Mouse (Mus musculus) heart, embryonic 13.5 days (tissue): Measurements from ENCODE around the gene Ssbp4. TPM values are rescaled to one million over a fixed set of nuclear protein-coding genes. Genes with fewer than 3 reads are reported as not detected.
A peak's percentile ranks its signal among the peaks of the same experiment; 100 is the strongest.

ENCODE experiments used
- ATAC-seq: fragments of 200-750 bp; cut with Nextera tagmentation; 2 replicates; pipeline ENCODE4 v1.8.0; 2017; ENCODE audit warnings: moderate TSS enrichment; ENCODE audit not compliant: insufficient number of reproducible peaks, low FRiP score, low TSS enrichment; ENCODE audit errors: extremely low read depth
- H3K27ac ChIP-seq: fragments of 300-500 bp; sonication (generic); replicated peaks from 2 replicates; pipeline ENCODE4 v1.5.1; 2015; ENCODE audit warnings: moderate library complexity, mild to moderate bottlenecking, inconsistent platforms
- H3K27me3 ChIP-seq: fragments of 300-500 bp; sonication (generic); replicated peaks from 2 replicates; pipeline ENCODE4 v1.6.1; 2015; ENCODE audit warnings: mild to moderate bottlenecking, inconsistent platforms
- H3K36me3 ChIP-seq: fragments of 300-500 bp; sonication (generic); 2 replicates; pipeline ENCODE4 v1.6.1; 2015; ENCODE audit warnings: mild to moderate bottlenecking, inconsistent platforms
- H3K4me1 ChIP-seq: fragments of 300-500 bp; sonication (generic); 2 replicates; pipeline ENCODE4 v1.6.1; 2015; ENCODE audit warnings: inconsistent platforms
- H3K4me2 ChIP-seq: fragments of 300-500 bp; sonication (generic); 2 replicates; pipeline ENCODE4 v1.6.1; 2015; ENCODE audit warnings: inconsistent platforms, mild to moderate bottlenecking, moderate library complexity
- H3K4me3 ChIP-seq: fragments of 300-500 bp; sonication (generic); 2 replicates; pipeline ENCODE4 v1.5.1; 2015; ENCODE audit warnings: moderate library complexity, mild to moderate bottlenecking, inconsistent platforms
- H3K9ac ChIP-seq: fragments of 300-500 bp; sonication (generic); 2 replicates; pipeline ENCODE4 v1.6.1; 2015; ENCODE audit warnings: inconsistent platforms, mild to moderate bottlenecking, moderate library complexity
- H3K9me3 ChIP-seq: fragments of 300-500 bp; sonication (generic); 2 replicates; pipeline ENCODE4 v1.6.1; 2016; ENCODE audit warnings: inconsistent platforms
- WGBS: fragments of 180-500 bp; shearing (Covaris S2); methylation state at CpG from one replicate; pipeline ENCODE4 v1.1.7; 2015; ENCODE audit warnings: mixed read lengths; 5-methylcytosine and 5-hydroxymethylcytosine counted together
- polyA plus RNA-seq: library from polyadenylated mRNA; unstranded; fragments of >200 nt; fragmentation: Nextera tagmentation; extraction: Ambion mirVana; gene quantifications from 2 replicates; pipeline ENCODE4 v1.2.1, GENCODE M21; 2015

Gene Ssbp4
- polyA plus RNA-seq, 1 experiment from 2014 or later = 63.3 TPM

GRCm38 (mm10) chr8:70561357-70561756, 47.3 kb downstream of the Ssbp4 start:
- H3K9ac ChIP-seq = peak overlapping the region; percentile 51
- H3K4me1 ChIP-seq = peaks cover 86% of the 10 kb centered on the region
- no peaks in the 10 kb centered on the region for H3K27me3 ChIP-seq
- H3K27ac ChIP-seq = peak overlapping the region; percentile 74
- 0 out of 2 replicates have a peak overlapping the region, but pooled peaks have one; percentile 16 for H3K4me2 ChIP-seq
- no peak overlapping the region for H3K4me3 ChIP-seq
- whole genome bisulfite sequencing = 25% methylated on average over 4 of the region's 4 CpGs
- no peak for ATAC-seq
- H3K9me3 ChIP-seq = no peaks in the 10 kb centered on the region
- peaks cover 4% of the 10 kb centered on the region; the same call in 1 of the 2 replicates for H3K36me3 ChIP-seq

- no peak for ATAC-seq
These were observed 48.1 kb downstream of the Ssbp4 start for GRCm38 (mm10) chr8:70560564-70560963.

GRCm38 (mm10) chr8:70560096-70560495, 48.6 kb downstream of the Ssbp4 start:
- H3K27me3 ChIP-seq = no peaks in the 10 kb centered on the region
- ATAC-seq = no peak
- peak overlapping the region; percentile 74 for H3K27ac ChIP-seq
- no peak overlapping the region for H3K4me3 ChIP-seq
- 0 out of 2 replicates have a peak overlapping the region, but pooled peaks have one; percentile 16 for H3K4me2 ChIP-seq
- H3K9ac ChIP-seq = peak overlapping the region; percentile 51
- 66% methylated on average over 2 of the region's 2 CpGs for WGBS
- no peaks in the 10 kb centered on the region for H3K9me3 ChIP-seq
- H3K4me1 ChIP-seq = peaks cover 74% of the 10 kb centered on the region
- H3K36me3 ChIP-seq = peaks cover 4% of the 10 kb centered on the region; the same call in 1 of the 2 replicates

More at GRCm38 (mm10) chr8:70560564-70560963, 48.1 kb downstream of the Ssbp4 start:
- Histone ChIP-seq H3K4me2 (peak overlapping the region; percentile 16; the same call in 1 of the 2 replicates), H3K27ac (peak overlapping the region; percentile 74), H3K27me3 (no peaks in the 10 kb centered on the region), H3K9me3 (no peaks in the 10 kb centered on the region), H3K4me3 (no peak overlapping the region), H3K9ac (peak overlapping the region; percentile 51), H3K4me1 (peaks cover 78% of the 10 kb centered on the region), H3K36me3 (peaks cover 4% of the 10 kb centered on the region; the same call in 1 of the 2 replicates)
- 35% methylated on average over 3 of the region's 3 CpGs for WGBS

GRCm38 (mm10) chr8:70558983-70559382, 49.7 kb downstream of the Ssbp4 start:
- peaks cover 4% of the 10 kb centered on the region; the same call in 1 of the 2 replicates for H3K36me3 ChIP-seq
- peaks cover 70% of the 10 kb centered on the region for H3K4me1 ChIP-seq
- no peak for ATAC-seq
- H3K4me2 ChIP-seq = no peak overlapping the region
- H3K9ac ChIP-seq = 0 out of 2 replicates have a peak overlapping the region, but pooled peaks have one; percentile 33
- no peaks in the 10 kb centered on the region for H3K9me3 ChIP-seq
- 89% methylated on average over 3 of the region's 3 CpGs for WGBS
- no peak overlapping the region; the same call in 1 of the 2 replicates for H3K27ac ChIP-seq
- H3K27me3 ChIP-seq = no peaks in the 10 kb centered on the region
- H3K4me3 ChIP-seq = no peak overlapping the region

- Histone ChIP-seq H3K4me1 (peaks cover 75% of the 10 kb centered on the region), H3K9me3 (no peaks in the 10 kb centered on the region), H3K36me3 (peaks cover 4% of the 10 kb centered on the region; the same call in 1 of the 2 replicates), H3K4me3 (no peak overlapping the region), H3K9ac (peak overlapping the region; percentile 72), H3K27me3 (no peaks in the 10 kb centered on the region), H3K27ac (peak overlapping the region; percentile 45), H3K4me2 (no peak overlapping the region)
- WGBS = 46% methylated on average over 4 of the region's 4 CpGs
- ATAC-seq = no peak
These were observed 50.3 kb downstream of the Ssbp4 start for GRCm38 (mm10) chr8:70558334-70558733.

GRCm38 (mm10) chr8:70555079-70555747, 53.5 kb downstream of the Ssbp4 start:
- Histone ChIP-seq H3K27ac (no peak overlapping the region), H3K4me2 (no peak overlapping the region), H3K9me3 (no peaks in the 10 kb centered on the region), H3K9ac (no peak overlapping the region), H3K27me3 (no peaks in the 10 kb centered on the region), H3K4me3 (no peak overlapping the region), H3K36me3 (peaks cover 4% of the 10 kb centered on the region; the same call in 1 of the 2 replicates), H3K4me1 (peaks cover 71% of the 10 kb centered on the region)
- whole genome bisulfite sequencing = 86% methylated on average over 4 of the region's 4 CpGs
- ATAC-seq = no peak

- H3K4me2 ChIP-seq = no peak overlapping the region
- H3K27me3 ChIP-seq = no peaks in the 10 kb centered on the region
- no peaks in the 10 kb centered on the region for H3K9me3 ChIP-seq
- H3K4me1 ChIP-seq = peaks cover 61% of the 10 kb centered on the region
- no peak overlapping the region for H3K4me3 ChIP-seq
- peak overlapping the region; percentile 74 for H3K27ac ChIP-seq
- peaks cover 8% of the 10 kb centered on the region; the same call in 1 of the 2 replicates for H3K36me3 ChIP-seq
- ATAC-seq = 0 out of 2 replicates have a peak, but pooled peaks have one; percentile 15
- H3K9ac ChIP-seq = no peak overlapping the region
These were observed 54.9 kb downstream of the Ssbp4 start for GRCm38 (mm10) chr8:70553740-70554139.

GRCm38 (mm10) chr8:70552836-70553235, 55.8 kb downstream of the Ssbp4 start:
- Histone ChIP-seq H3K4me1 (peaks cover 61% of the 10 kb centered on the region), H3K4me2 (no peak overlapping the region), H3K27ac (peak overlapping the region; percentile 74), H3K27me3 (no peaks in the 10 kb centered on the region), H3K4me3 (no peak overlapping the region), H3K36me3 (peaks cover 8% of the 10 kb centered on the region; the same call in 1 of the 2 replicates), H3K9ac (no peak overlapping the region), H3K9me3 (no peaks in the 10 kb centered on the region)
- ATAC-seq = no peak
- 9% methylated on average over 1 of the region's 1 CpGs for WGBS

- Histone ChIP-seq H3K27me3 (no peaks in the 10 kb centered on the region), H3K4me3 (no peak overlapping the region), H3K9ac (peak overlapping the region; percentile 56), H3K4me1 (peaks cover 58% of the 10 kb centered on the region), H3K36me3 (peaks cover 6% of the 10 kb centered on the region; the same call in 1 of the 2 replicates), H3K9me3 (no peaks in the 10 kb centered on the region), H3K27ac (peak overlapping the region; percentile 74), H3K4me2 (peak overlapping the region; percentile 19; the same call in 1 of the 2 replicates)
- WGBS = 32% methylated on average over 3 of the region's 3 CpGs
- no peak for ATAC-seq
These were observed 57.0 kb downstream of the Ssbp4 start for GRCm38 (mm10) chr8:70551558-70552161.

GRCm38 (mm10) chr8:70549412-70550184, 59.1 kb downstream of the Ssbp4 start:
- no peak overlapping the region for H3K4me2 ChIP-seq
- 89% methylated on average over 10 of the region's 10 CpGs for WGBS
- H3K36me3 ChIP-seq = 0 out of 2 replicates have a peak, but pooled peaks cover 4% of the 10 kb centered on the region
- H3K4me3 ChIP-seq = no peak overlapping the region
- H3K27ac ChIP-seq = no peak overlapping the region
- no peak overlapping the region for H3K9ac ChIP-seq
- peaks cover 63% of the 10 kb centered on the region for H3K4me1 ChIP-seq
- no peaks in the 10 kb centered on the region for H3K9me3 ChIP-seq
- no peaks in the 10 kb centered on the region for H3K27me3 ChIP-seq
- no peak for ATAC-seq

- 81% methylated on average over 6 of the region's 6 CpGs for WGBS
- no peaks in the 10 kb centered on the region for H3K9me3 ChIP-seq
- H3K4me3 ChIP-seq = no peak overlapping the region
- H3K9ac ChIP-seq = no peak overlapping the region
- no peak for ATAC-seq
- H3K36me3 ChIP-seq = 0 out of 2 replicates have a peak, but pooled peaks cover 4% of the 10 kb centered on the region
- peaks cover 61% of the 10 kb centered on the region for H3K4me1 ChIP-seq
- H3K4me2 ChIP-seq = no peak overlapping the region
- H3K27ac ChIP-seq = peak overlapping the region; percentile 33; the same call in 1 of the 2 replicates
- no peaks in the 10 kb centered on the region for H3K27me3 ChIP-seq
These were observed 60.9 kb downstream of the Ssbp4 start for GRCm38 (mm10) chr8:70547762-70548161.
